Mouse (Mus musculus) hindbrain, embryonic 14.5 days (tissue): Measurements from ENCODE around the gene Prrc2c. TPM values are rescaled to one million over a fixed set of nuclear protein-coding genes. Genes with fewer than 3 reads are reported as not detected.
"Not testable (repeated sequence)": the region's sequence is repeated elsewhere in the genome, so short reads cannot be mapped to it uniquely, and the experiment has no call there.

ENCODE experiments used
- ATAC-seq: fragments of 200-750 bp; cut with Nextera tagmentation; 2 replicates; pipeline ENCODE4 v1.8.0; 2017; ENCODE audit warnings: moderate number of reproducible peaks, mild to moderate bottlenecking, moderate TSS enrichment, moderate library complexity; ENCODE audit not compliant: low FRiP score
- DNase-seq: peaks from one replicate; pipeline ENCODE4 v3.0.0-alpha.2; 2015; ENCODE audit warnings: low spot score
- H3K27ac ChIP-seq: fragments of 300-500 bp; sonication (generic); 2 replicates; pipeline ENCODE4 v1.5.1; 2014; ENCODE audit warnings: mild to moderate bottlenecking, moderate library complexity
- H3K27me3 ChIP-seq: fragments of 300-500 bp; sonication (generic); 2 replicates; pipeline ENCODE4 v1.6.1; 2014; ENCODE audit warnings: mild to moderate bottlenecking, low read length, mixed read lengths; ENCODE audit not compliant: control insufficient read depth, insufficient read depth
- H3K36me3 ChIP-seq: fragments of 300-500 bp; sonication (generic); replicated peaks from 2 replicates; pipeline ENCODE4 v1.6.1; 2014; ENCODE audit not compliant: control insufficient read depth, insufficient read depth
- H3K4me1 ChIP-seq: fragments of 300-500 bp; sonication (generic); replicated peaks from 2 replicates; pipeline ENCODE4 v1.6.1; 2014; ENCODE audit warnings: antibody characterized with exemption, low read length, mixed read lengths; ENCODE audit not compliant: control insufficient read depth, insufficient read depth
- H3K4me2 ChIP-seq: fragments of 300-500 bp; sonication (generic); replicated peaks from 2 replicates; pipeline ENCODE4 v1.6.1; 2014; ENCODE audit warnings: mild to moderate bottlenecking, moderate library complexity
- H3K4me3 ChIP-seq: fragments of 300-500 bp; sonication (generic); replicated peaks from 2 replicates; pipeline ENCODE4 v1.5.1; 2014; ENCODE audit warnings: mild to moderate bottlenecking, low read length
- H3K9ac ChIP-seq: fragments of 300-500 bp; sonication (generic); 2 replicates; pipeline ENCODE4 v1.6.1; 2014
- H3K9me3 ChIP-seq: fragments of 300-500 bp; sonication (generic); 2 replicates; pipeline ENCODE4 v1.6.1; 2016; ENCODE audit warnings: low read length; ENCODE audit not compliant: control insufficient read depth
- WGBS: fragments of 180-500 bp; shearing (Covaris S2); extraction: QIAGEN DNeasy Blood & Tissue Kit; methylation state at CpG from one replicate; pipeline ENCODE4 v1.1.7; 2014; 5-methylcytosine and 5-hydroxymethylcytosine counted together
- polyA plus RNA-seq: library from polyadenylated mRNA; unstranded; fragments of >200 nt; fragmentation: Nextera tagmentation; extraction: Ambion mirVana; gene quantifications from 2 replicates; pipeline ENCODE4 v1.2.1, GENCODE M21; 2014

The Prrc2c gene
- polyA plus RNA-seq, 1 experiment from 2014 or later, result 148 TPM

DNA sequence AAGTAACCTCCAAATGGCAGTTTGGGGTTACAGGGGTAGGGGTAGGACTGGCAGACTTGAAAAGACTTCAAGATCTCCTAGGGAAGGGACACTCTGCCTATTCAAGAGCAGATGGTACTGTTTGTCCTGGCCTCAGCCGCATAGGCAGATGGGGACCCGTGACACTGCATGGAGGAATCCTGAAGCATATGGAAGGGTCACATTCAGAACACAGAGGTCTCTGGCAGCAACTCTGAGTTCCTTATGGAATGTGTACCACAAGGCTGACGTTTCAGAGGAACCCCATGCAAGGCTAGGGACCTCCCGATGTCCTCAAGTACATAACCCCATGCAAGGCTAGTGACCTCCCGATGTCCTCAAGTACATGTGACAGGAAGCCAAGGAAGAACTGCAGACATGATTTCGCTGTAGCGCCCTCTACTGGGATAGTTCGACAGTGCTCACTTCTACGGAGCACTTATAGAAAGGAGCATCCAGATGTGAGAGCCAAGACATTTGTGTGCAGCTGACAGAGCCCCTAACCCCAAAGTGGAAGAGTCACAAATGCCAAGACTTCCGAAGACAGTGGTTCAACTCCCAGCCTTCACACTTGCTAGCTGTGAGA is 94.2 kb downstream of the Prrc2c start:
- no peak overlapping the region for H3K4me2 ChIP-seq
- H3K27me3 ChIP-seq, result no peaks in the 10 kb centered on the region
- H3K36me3 ChIP-seq, result no peaks in the 10 kb centered on the region
- DNase-seq (no peak), ATAC-seq (no peak)
- WGBS, result 79% methylated on average over 10 of the region's 10 CpGs
- H3K4me1 ChIP-seq, result no peaks in the 10 kb centered on the region
- no peak overlapping the region for H3K27ac ChIP-seq
- H3K4me3 ChIP-seq, result no peak overlapping the region
- no peaks in the 10 kb centered on the region for H3K9me3 ChIP-seq
- no peak overlapping the region for H3K9ac ChIP-seq

DNA sequence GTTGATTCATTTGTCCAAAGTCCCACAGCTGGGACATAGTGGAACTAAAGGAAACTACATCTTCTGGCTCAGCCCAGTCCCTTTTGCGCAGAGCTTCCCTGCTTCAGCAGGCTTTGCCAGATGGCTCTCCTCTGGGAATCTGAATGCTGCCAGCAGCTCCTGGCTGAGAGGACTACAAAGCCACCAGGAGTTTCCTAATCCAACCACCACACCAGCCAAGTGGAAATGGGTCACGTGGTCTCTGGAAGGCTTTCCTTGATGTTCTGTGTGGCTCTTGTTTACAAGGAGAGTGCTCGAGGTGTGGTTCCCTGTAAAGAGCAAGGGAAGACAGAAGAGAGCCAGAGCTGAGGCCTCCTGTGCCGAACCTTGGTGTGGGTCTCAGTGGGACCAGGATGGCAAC is 96.6 kb downstream of the Prrc2c start:
- Histone ChIP-seq H3K4me2 (no peak overlapping the region), H3K9ac (no peak overlapping the region), H3K4me1 (no peaks in the 10 kb centered on the region), H3K27ac (no peak overlapping the region), H3K4me3 (no peak overlapping the region), H3K9me3 (no peaks in the 10 kb centered on the region), H3K27me3 (no peaks in the 10 kb centered on the region), H3K36me3 (no peaks in the 10 kb centered on the region)
- ATAC-seq, result 0 out of 2 replicates have a peak, but pooled peaks have one; percentile 35
- DNase-seq, result peak; percentile 44
- 45% methylated on average over 4 of the region's 4 CpGs for WGBS

DNA sequence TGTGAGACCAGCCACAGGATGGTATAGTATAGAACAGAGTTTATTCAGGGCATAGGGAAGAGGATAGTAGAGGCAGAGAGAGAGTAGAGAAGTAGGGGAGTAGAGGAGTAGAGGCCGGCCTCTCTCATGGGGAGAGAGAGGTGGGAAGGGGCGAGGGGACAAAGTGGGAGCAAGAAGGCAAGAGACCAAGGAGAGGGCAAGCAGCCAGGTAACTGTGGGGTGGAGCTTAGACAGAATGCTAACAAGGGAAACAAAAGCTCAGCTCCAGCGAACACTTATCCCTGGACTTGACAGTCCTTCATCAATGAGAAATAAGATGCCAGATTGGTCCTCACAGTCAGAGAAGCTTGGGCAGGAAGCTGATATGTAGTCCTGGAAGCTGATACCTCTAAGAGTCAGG is 97.8 kb downstream of the Prrc2c start:
- Histone ChIP-seq H3K4me1 (no peaks in the 10 kb centered on the region), H3K9ac (no peak overlapping the region), H3K4me2 (no peak overlapping the region), H3K27me3 (no peaks in the 10 kb centered on the region), H3K9me3 (no peaks in the 10 kb centered on the region), H3K36me3 (no peaks in the 10 kb centered on the region), H3K4me3 (no peak overlapping the region), H3K27ac (no peak overlapping the region)
- ATAC-seq, result no peak
- DNase-seq, result no peak
- 65% methylated on average over 3 of the region's 3 CpGs for WGBS

DNA sequence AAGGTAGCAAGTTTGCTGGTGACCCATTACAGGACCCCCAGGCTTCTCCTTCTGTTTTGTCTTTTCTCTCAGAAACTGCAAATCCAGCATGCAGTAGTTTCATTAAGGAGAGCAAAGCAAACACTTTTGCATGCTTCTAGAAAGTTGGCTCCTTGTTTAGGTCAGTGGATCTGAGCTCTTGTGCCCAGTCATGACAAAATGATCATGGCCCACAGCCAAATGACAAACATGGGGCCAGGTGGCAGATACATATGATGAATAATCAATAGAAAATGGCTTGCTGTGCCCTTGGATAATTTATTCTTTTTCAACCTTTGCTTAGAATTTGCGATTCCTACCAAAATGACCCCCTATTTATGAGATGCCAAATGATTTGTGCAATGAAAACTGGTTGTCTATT is 100.5 kb downstream of the Prrc2c start:
- H3K4me2 ChIP-seq, result no peak overlapping the region
- no peaks in the 10 kb centered on the region for H3K27me3 ChIP-seq
- H3K9me3 ChIP-seq, result no peaks in the 10 kb centered on the region
- no peaks in the 10 kb centered on the region for H3K4me1 ChIP-seq
- no peak for DNase-seq
- H3K27ac ChIP-seq, result no peak overlapping the region
- ATAC-seq, result no peak
- 70% methylated on average over 1 of the region's 1 CpGs for WGBS
- no peak overlapping the region for H3K9ac ChIP-seq
- no peak overlapping the region for H3K4me3 ChIP-seq
- no peaks in the 10 kb centered on the region for H3K36me3 ChIP-seq

DNA sequence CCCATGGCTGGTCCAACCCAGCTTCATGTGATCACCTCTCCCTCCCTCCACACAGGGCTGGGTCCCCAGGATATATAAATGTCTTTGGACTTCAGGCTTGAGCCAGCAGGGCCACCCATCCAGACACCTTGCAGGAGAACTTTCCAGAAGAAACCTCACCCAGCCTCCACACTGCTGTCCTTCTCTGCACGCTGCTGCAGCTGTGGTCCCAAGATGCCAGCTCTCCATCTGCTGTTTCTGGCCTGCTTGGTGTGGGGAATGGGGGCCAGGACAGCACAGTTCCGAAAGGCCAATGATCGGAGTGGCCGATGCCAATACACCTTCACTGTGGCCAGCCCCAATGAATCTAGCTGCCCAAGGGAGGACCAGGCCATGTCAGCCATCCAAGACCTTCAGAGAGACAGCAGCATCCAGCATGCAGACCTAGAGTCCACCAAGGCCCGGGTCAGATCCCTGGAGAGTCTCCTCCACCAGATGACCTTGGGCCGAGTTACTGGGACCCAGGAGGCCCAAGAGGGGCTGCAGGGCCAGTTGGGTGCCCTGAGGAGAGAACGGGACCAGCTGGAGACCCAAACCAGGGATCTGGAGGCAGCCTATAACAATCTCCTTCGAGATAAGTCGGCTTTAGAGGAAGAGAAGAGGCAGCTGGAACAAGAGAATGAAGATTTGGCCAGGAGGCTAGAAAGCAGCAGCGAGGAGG is 101.2 kb downstream of the Prrc2c start, which contains the start of gene Myoc:
Myoc (plus strand) TSS at position 105 of the 700 bp plus-strand sequence.
- H3K36me3 ChIP-seq, result no peaks in the 10 kb centered on the region
- no peak within 1 kb of the TSS for H3K27ac ChIP-seq
- ATAC-seq (no peak), DNase-seq (no peak)
- WGBS, result 86% methylated on average over 10 of the region's 10 CpGs
- H3K4me2 ChIP-seq, result no peak within 1 kb of the TSS
- H3K4me1 ChIP-seq, result no peaks in the 10 kb centered on the region
- H3K9ac ChIP-seq, result no peak within 1 kb of the TSS
- no peaks in the 10 kb centered on the region for H3K9me3 ChIP-seq
- no peaks in the 10 kb centered on the region for H3K27me3 ChIP-seq
- H3K4me3 ChIP-seq, result no peak within 1 kb of the TSS

DNA sequence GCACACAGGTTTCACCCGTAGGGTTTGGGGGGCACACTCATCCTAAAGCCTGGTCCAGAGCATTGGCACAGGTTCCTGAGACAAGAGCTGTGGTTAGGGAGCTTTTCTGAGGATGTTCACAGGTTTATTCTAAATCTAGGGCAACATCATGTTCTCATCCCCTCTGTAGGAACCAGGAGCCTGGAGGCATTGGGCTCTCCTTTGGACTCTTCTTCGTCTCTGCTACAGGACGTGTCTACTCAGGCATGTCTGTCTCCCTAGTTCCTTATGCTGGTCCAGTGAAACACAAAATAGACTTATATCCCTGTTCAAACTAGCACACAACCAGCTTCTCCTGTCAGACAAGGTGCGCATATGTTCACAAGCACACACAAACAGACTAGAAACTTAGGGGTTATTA is 101.8 kb downstream of the Prrc2c start:
- no peak for DNase-seq
- no peaks in the 10 kb centered on the region for H3K4me1 ChIP-seq
- H3K9ac ChIP-seq, result no peak overlapping the region
- H3K36me3 ChIP-seq, result no peaks in the 10 kb centered on the region
- H3K27me3 ChIP-seq, result no peaks in the 10 kb centered on the region
- no peaks in the 10 kb centered on the region for H3K9me3 ChIP-seq
- 93% methylated on average over 4 of the region's 4 CpGs for WGBS
- no peak overlapping the region for H3K4me3 ChIP-seq
- ATAC-seq, result no peak
- H3K4me2 ChIP-seq, result no peak overlapping the region
- no peak overlapping the region for H3K27ac ChIP-seq

DNA sequence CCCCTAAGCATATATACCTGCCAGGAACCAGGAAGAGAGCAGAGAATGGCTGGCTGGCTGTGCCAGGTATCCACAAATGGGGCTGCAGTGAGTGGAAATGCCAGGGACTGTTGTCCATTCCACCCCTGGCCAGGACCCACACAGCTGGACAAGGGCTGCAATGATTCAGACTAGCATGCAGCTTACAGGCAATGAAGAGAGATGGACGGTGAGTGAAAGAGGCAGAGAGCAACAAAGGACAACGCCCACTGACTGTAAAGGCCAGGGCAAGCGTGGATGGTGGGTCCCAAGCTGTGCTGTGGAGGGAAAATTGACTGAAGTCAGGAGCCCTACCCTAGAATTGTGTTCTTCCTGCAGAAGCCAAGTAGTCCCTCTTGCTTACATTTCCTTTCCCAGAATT is 103.8 kb downstream of the Prrc2c start:
- H3K27ac ChIP-seq, result no peak overlapping the region
- no peak for ATAC-seq
- WGBS, result 74% methylated on average over 3 of the region's 3 CpGs

DNA sequence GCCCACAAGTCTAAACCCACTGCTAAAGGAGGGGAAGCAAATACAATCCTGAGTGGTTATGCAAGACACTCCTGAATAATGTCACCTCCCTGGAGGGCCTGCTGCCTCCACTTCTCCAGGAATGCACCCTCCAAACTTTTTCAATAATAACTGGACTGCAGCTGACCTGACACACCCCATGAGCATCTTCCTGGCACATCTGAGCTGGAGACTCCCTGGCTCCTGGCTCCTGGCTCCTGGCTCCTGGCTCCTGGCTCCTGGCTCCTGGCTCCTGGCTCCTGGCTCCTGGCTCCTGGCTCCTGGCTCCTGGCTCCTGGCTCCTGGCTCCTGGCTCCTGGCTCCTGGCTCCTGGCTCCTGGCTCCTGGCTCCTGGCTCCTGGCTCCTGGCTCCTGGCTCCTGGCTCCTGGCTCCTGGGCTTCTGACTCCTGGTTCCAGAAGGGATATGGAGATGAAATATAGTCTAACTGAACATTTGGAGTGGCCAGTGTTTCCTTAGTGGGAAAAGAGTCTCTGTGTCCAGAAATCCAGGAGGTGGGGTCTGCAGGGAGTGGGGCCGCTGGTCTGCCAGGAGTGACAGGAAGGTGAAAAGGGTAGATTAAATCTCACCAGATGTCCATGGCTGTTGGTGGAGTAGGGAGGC is 104.9 kb downstream of the Prrc2c start:
- ATAC-seq, H3K4me3 ChIP-seq, H3K9ac ChIP-seq, H3K27ac ChIP-seq, H3K4me2 ChIP-seq, H3K36me3 ChIP-seq, H3K27me3 ChIP-seq, DNase-seq, H3K9me3 ChIP-seq, H3K4me1 ChIP-seq: not testable (repeated sequence)
- 83% methylated on average over 1 of the region's 1 CpGs for WGBS

More for the DNA sequence above, 103.8 kb downstream of the Prrc2c start:
- no peak overlapping the region for H3K4me3 ChIP-seq
- no peak for DNase-seq
- no peaks in the 10 kb centered on the region for H3K36me3 ChIP-seq
- no peak overlapping the region for H3K4me2 ChIP-seq
- no peak overlapping the region for H3K9ac ChIP-seq
- H3K9me3 ChIP-seq, result no peaks in the 10 kb centered on the region
- no peaks in the 10 kb centered on the region for H3K27me3 ChIP-seq
- no peaks in the 10 kb centered on the region for H3K4me1 ChIP-seq

DNA sequence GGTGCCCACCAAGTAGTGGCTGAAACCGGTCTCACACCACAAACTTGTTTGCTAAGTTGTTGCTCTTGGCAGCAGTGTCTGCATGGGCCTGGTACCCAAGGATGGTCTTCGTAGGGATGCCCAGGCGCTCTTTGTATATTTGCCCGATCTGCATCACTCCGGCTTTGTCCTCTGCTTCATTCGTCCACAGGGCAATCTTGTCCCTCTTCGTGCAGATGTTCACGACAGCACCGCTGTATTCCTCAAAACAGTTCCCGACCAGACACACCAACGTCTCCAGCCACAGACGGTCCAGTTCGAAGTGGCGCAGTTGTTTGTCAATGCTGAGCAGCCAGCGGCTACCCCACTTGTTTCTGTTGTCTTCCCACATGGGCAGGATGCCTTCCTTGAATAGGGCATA is 112.0 kb downstream of the Prrc2c start:
- not testable (repeated sequence) for H3K4me2 ChIP-seq, H3K9ac ChIP-seq, H3K27me3 ChIP-seq, H3K9me3 ChIP-seq, H3K4me3 ChIP-seq, H3K27ac ChIP-seq, ATAC-seq, H3K36me3 ChIP-seq, DNase-seq
- WGBS, result 96% methylated on average over 15 of the region's 15 CpGs
- H3K4me1 ChIP-seq, result peaks cover 10% of the 10 kb centered on the region; the same call in 1 of the 2 replicates
